Mouse (Mus musculus) right cerebral cortex, postnatal 4 days (tissue): ENCODE measurements around the gene Spaca7.
"Not testable (repeated sequence)": the region's sequence is repeated elsewhere in the genome, so short reads cannot be mapped to it uniquely, and the experiment has no call there.

Experiments
- DNase-seq: peaks from one replicate; pipeline ENCODE4 v3.0.0-alpha.2; 2022

Gene Spaca7

GRCm38 (mm10) chr8:12572814-12573534 lies at the start of gene Spaca7:
Gene Spaca7 (plus strand): TSS chr8:12573029.
- DNase-seq = no peak

GRCm38 (mm10) chr8:12524279-12524678 lies 48.5 kb upstream of the Spaca7 start:
- no peak for DNase-seq

GRCm38 (mm10) chr8:12528659-12529058 lies 44.2 kb upstream of the Spaca7 start:
- no peak for DNase-seq

- DNase-seq = peak; percentile 19
Measured at GRCm38 (mm10) chr8:12535617-12536016, 37.2 kb upstream of the Spaca7 start.

GRCm38 (mm10) chr8:12536306-12536705 lies 36.5 kb upstream of the Spaca7 start:
- no peak for DNase-seq

GRCm38 (mm10) chr8:12545236-12545635 lies 27.6 kb upstream of the Spaca7 start:
- DNase-seq = no peak

- no peak for DNase-seq
Measured at GRCm38 (mm10) chr8:12545671-12546070, 27.2 kb upstream of the Spaca7 start.

- DNase-seq = no peak
Measured at GRCm38 (mm10) chr8:12547466-12548220, 25.2 kb upstream of the Spaca7 start.

- DNase-seq = no peak
Measured at GRCm38 (mm10) chr8:12548255-12548654, 24.6 kb upstream of the Spaca7 start.

- no peak for DNase-seq
Measured at GRCm38 (mm10) chr8:12548680-12549079, 24.1 kb upstream of the Spaca7 start.

- peak; percentile 23 for DNase-seq
Measured at GRCm38 (mm10) chr8:12555515-12556145, 17.2 kb upstream of the Spaca7 start.

- DNase-seq = no peak
Measured at GRCm38 (mm10) chr8:12558786-12559185, 14.0 kb upstream of the Spaca7 start.

- peak; percentile 75 for DNase-seq
Measured at GRCm38 (mm10) chr8:12561403-12561960, 11.3 kb upstream of the Spaca7 start.

GRCm38 (mm10) chr8:12564307-12564706 lies 8.5 kb upstream of the Spaca7 start:
- DNase-seq = peak; percentile 55

GRCm38 (mm10) chr8:12565488-12565887 lies 7.3 kb upstream of the Spaca7 start:
- DNase-seq = no peak

- DNase-seq = no peak
Measured at GRCm38 (mm10) chr8:12566509-12566908, 6.3 kb upstream of the Spaca7 start.

- no peak for DNase-seq
Measured at GRCm38 (mm10) chr8:12576003-12576402, 3.2 kb downstream of the Spaca7 start.

- DNase-seq = no peak
Measured at GRCm38 (mm10) chr8:12576739-12577138, 3.9 kb downstream of the Spaca7 start.

- not testable (repeated sequence) for DNase-seq
Measured at GRCm38 (mm10) chr8:12579339-12579999, 6.6 kb downstream of the Spaca7 start.

GRCm38 (mm10) chr8:12583785-12584184 lies 11.0 kb downstream of the Spaca7 start:
- DNase-seq = no peak

- DNase-seq = peak; percentile 82
Measured at GRCm38 (mm10) chr8:12607223-12607622, 34.4 kb downstream of the Spaca7 start.

- no peak for DNase-seq
Measured at GRCm38 (mm10) chr8:12608810-12609209, 36.0 kb downstream of the Spaca7 start.
